Mouse (Mus musculus) kidney, adult 2 months (tissue): ENCODE data around the gene Pear1.

Source experiments
- CTCF ChIP-seq: fragments of 200-500 bp; conservative IDR thresholded peaks from 2 replicates; pipeline ENCODE4 v1.5.1; 2011; ENCODE audit warnings: low read depth, mild to moderate bottlenecking, control low read depth, low read length, moderate library complexity, mixed read lengths; ENCODE audit not compliant: insufficient read depth, insufficient read length
- POLR2A ChIP-seq: fragments of 200-500 bp; IDR thresholded peaks from one replicate; pipeline ENCODE4 v1.6.1; 2011; ENCODE audit warnings: low read depth, low read length, control low read depth

DNA sequence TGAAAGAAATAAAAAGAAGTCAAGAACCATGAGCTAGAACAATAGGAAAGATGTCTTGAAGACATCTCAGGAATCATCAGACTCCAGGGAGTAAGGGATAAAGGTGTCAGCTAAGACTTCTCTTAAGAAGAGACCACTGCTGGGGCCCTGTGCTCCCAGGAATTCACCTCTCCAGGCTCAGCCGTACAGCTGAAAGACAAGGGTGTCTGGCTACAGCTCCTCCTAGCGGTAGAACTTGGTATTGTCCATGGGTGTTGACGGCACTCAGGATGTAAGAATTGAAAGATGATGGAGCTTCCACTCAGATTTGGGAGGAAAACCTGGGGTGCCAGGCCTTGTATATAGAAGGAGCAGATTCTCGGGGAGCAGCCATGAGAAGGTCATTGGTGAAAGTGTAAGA lies 14.5 kb upstream of the Pear1 start:
- peak; percentile 86 for TF ChIP-seq CTCF
- no peak for TF ChIP-seq POLR2A
